Mouse (Mus musculus): ENCODE results near the gene Acly.

Acly gene

GRCm38 (mm10) chr11:100505997-100506396, 21.8 kb downstream of the Acly start:
- no peak for DNase-seq

- DNase-seq, result no peak
Observed at GRCm38 (mm10) chr11:100504990-100505660, 22.7 kb downstream of the Acly start.

GRCm38 (mm10) chr11:100501321-100501720, 26.5 kb downstream of the Acly start:
- no peak for DNase-seq

- no peak for DNase-seq
Observed at GRCm38 (mm10) chr11:100500651-100501050, 27.1 kb downstream of the Acly start.

GRCm38 (mm10) chr11:100500241-100500640, 27.6 kb downstream of the Acly start:
- no peak for DNase-seq

- DNase-seq, result no peak
Observed at GRCm38 (mm10) chr11:100493771-100494170, 34.0 kb downstream of the Acly start.

- DNase-seq, result peak; percentile 35 to 42
Observed at GRCm38 (mm10) chr11:100490951-100491350, 36.8 kb downstream of the Acly start.

- peak; percentile 45 to 54 for DNase-seq
Observed at GRCm38 (mm10) chr11:100485801-100486538, 41.8 kb downstream of the Acly start.

- no peak for DNase-seq
Observed at GRCm38 (mm10) chr11:100484461-100484860, 43.3 kb downstream of the Acly start.

- DNase-seq, result no peak
Observed at GRCm38 (mm10) chr11:100479152-100479551, 48.6 kb downstream of the Acly start.

- no peak for DNase-seq
Observed at GRCm38 (mm10) chr11:100476281-100476680, 51.5 kb downstream of the Acly start.

- DNase-seq, result no peak
Observed at GRCm38 (mm10) chr11:100472935-100473295, 54.9 kb downstream of the Acly start.

- DNase-seq, result peak; percentile 95
Observed at GRCm38 (mm10) chr11:100472197-100472934, 55.4 kb downstream of the Acly start, which contains the start of gene Klhl11. Gene Klhl11, minus strand, starts transcription at chr11:100472741.

- DNase-seq, result no peak
Observed at GRCm38 (mm10) chr11:100471352-100472196, 56.2 kb downstream of the Acly start.

GRCm38 (mm10) chr11:100465833-100466232, 62.0 kb downstream of the Acly start:
- no peak for DNase-seq

- DNase-seq, result no peak
Observed at GRCm38 (mm10) chr11:100465229-100465792, 62.5 kb downstream of the Acly start.

GRCm38 (mm10) chr11:100462699-100463098, 65.1 kb downstream of the Acly start:
- DNase-seq, result no peak

GRCm38 (mm10) chr11:100457711-100458110, 70.1 kb downstream of the Acly start:
- DNase-seq, result no peak

GRCm38 (mm10) chr11:100457247-100457646, 70.6 kb downstream of the Acly start:
- no peak for DNase-seq

- DNase-seq, result no peak
Observed at GRCm38 (mm10) chr11:100442625-100443024, 85.2 kb downstream of the Acly start.

GRCm38 (mm10) chr11:100441797-100442196, 86.0 kb downstream of the Acly start, which contains the start of the genes Nt5c3b and Klhl10:
Gene Nt5c3b, minus strand, starts transcription at chr11:100441808.
Gene Klhl10, plus strand, starts transcription at chr11:100441917.
- DNase-seq, result no peak
